Mouse (Mus musculus) heart, postnatal 36 days (tissue): ENCODE measurements around the gene Ccdc6. TPM values are rescaled to one million over a fixed set of nuclear protein-coding genes. Genes with fewer than 3 reads are reported as not detected.

Experiments used
- DNase-seq, 2 experiments: peaks; one replicate each; pipeline ENCODE4 v3.0.0; 2021 to 2022
- intact Hi-C: fragments of 180-260 bp; cut with DNase I; formaldehyde crosslinking; loops from one replicate; pipeline ENCODE4 v1.15.1; 2025
- total RNA-seq, 2 experiments: library from RNA; stranded (reverse); gene quantifications; 2 replicates each; pipeline ENCODE4 v1.2.3; 2021

Gene Ccdc6
- total RNA-seq, 2 experiments from 2014 or later: 27.7 to 29.3 TPM

GRCm38 (mm10) chr10:70160811-70161210 is 63.9 kb downstream of the Ccdc6 start:
- intact Hi-C loops: no loop called here

GRCm38 (mm10) chr10:70161504-70161903 is 64.6 kb downstream of the Ccdc6 start:
- no peak for DNase-seq
- intact Hi-C loops: no loop called here

More at GRCm38 (mm10) chr10:70160811-70161210, 63.9 kb downstream of the Ccdc6 start:
- no peak for DNase-seq

DNA sequence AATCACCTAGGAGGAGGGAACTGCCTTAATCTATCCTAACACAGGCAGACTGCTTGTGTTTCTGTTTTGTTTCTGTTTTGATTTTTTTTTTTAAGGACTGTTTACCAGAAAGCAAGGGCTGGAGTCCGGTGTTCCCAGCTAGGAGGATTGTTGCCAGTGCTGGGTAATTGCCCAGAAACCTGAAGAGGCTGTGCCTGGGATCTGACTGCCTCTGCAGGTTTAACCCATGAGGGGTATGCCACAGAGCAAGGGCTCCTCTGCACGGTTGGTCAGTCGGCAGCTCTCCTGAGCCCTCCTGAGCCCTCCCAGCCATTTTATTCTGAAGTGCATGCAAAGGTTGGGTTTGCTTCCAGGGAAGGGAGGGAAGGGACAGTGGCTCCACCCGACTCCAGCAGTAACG is 66.8 kb downstream of the Ccdc6 start:
- DNase-seq: no peak
- intact Hi-C loops: no loop called here

GRCm38 (mm10) chr10:70165877-70166276 is 69.0 kb downstream of the Ccdc6 start:
- intact Hi-C loops: loop anchor here (1.0 to 2.0 kb wide), 2 partner anchors 69 to 145 kb away; partner anchors contain the start of gene Ccdc6
- DNase-seq: no peak

DNA sequence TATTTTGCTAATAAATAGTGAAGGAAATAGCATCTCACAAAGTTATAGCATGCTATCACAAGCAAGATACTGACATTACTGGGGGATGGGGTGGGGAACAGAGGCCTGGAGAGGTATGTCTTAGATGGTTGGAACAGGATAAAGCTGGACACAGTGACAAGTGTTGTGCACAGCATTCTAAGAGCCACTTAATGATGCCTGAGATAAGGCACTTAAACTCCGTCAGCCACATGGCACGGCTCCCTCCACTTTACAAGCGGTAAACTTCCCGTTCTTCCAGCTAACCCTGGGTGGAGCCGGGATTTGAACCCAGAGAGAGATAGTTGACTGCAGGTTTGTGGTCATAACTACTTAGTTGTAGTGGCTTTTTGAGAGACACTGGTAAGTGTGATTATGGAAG is 69.5 kb downstream of the Ccdc6 start:
- no peak for DNase-seq
- intact Hi-C loops: loop anchor here (2.0 kb wide), 1 partner anchor 70 kb away; the partner anchor contains the start of gene Ccdc6

DNA sequence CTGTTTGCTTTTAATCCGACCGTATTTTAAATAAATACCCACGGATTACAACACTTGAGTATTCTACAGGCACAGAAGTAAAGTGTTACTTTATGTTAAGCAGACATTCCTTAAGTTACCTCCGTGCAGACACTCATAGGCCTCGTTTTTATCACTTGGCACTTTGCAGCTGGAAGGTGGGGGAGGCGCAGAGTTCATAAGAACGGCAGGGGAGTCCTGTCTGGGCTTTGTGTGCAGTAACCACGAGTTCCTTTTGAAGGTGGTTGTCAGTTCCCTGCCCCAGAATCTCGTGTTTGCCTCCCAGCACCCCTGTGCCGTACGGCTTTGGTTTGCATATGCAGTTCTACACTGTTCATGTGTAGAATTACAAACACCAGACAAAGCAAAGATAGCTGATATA is 70.7 kb downstream of the Ccdc6 start:
- intact Hi-C loops: loop anchor here (2.0 kb wide), 1 partner anchor 71 kb away; the partner anchor contains the start of gene Ccdc6
- DNase-seq: no peak

- intact Hi-C loops: no loop called here
- no peak for DNase-seq
These were observed 71.5 kb downstream of the Ccdc6 start for GRCm38 (mm10) chr10:70168396-70168795.

DNA sequence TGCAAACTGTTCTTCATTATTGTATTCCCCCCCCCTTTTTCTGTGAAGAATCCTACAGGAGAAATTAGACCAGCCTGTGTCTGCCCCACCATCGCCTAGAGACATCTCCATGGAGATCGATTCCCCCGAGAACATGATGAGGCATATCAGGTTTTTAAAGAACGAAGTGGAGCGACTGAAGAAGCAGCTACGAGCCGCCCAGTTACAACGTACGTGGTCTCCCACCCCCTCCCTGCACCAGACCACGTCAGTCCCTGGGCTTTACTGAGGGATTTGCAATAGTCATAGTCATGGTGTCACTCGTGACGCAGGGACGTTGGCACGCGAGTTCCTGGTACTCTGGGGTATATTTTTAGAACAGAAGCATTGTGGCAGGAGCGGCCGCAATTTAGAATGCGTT is 72.1 kb downstream of the Ccdc6 start:
- no peak for DNase-seq
- intact Hi-C loops: no loop called here

DNA sequence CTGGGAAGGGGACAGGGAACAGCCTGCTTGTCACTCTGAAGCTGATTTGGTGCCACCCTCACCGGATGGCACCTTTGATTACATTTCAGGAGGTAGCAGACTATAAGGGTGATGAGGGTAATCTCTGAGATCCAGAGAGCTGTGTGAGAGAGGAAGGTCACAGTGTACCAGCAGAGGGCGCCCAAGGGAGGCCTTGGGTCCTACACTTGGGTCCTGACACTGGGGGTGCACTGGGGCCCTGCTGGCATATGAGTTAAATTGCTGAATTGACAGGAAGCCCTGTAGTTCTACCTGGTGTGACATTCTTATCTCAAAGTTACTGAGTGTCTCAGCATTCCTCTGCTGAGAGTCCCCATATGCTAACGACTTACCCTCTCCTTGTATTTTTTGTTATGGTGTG is 76.4 kb downstream of the Ccdc6 start:
- intact Hi-C loops: loop anchor here (2.0 kb wide), 1 partner anchor 123 kb away; no protein-coding TSS in a partner anchor
- peak; percentile 70 to 80 for DNase-seq

DNA sequence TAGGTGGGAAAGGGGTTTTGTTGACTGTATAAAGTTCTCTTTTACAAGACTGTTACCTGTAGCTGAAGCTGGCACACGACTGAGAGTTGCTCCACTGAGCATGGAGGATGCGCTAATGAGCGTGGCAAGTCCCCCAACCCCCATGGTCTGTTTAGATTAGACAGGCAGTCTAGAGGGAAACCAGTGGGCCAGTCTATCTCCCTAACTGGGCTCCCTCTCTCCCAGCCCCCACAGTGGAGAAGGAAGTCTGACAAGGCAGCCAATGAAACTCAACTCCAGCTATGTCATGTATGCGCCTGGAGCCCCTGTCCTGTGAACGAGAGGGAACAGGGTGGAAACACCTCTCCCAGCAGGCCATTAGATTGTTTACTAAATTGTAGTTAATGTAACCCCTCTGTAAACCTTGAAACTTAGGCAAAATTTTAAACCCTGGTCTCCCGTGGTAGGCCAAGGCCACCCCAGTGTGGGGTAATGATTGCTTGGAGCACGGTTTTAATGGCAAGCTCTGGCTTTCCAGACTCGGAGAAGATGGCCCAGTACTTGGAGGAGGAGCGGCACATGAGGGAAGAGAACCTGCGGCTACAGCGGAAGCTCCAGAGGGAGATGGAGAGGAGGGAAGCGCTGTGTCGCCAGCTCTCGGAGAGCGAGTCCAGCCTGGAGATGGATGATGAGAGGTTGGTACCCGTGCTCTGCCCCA is 77.7 kb downstream of the Ccdc6 start:
- no peak for DNase-seq
- intact Hi-C loops: no loop called here

DNA sequence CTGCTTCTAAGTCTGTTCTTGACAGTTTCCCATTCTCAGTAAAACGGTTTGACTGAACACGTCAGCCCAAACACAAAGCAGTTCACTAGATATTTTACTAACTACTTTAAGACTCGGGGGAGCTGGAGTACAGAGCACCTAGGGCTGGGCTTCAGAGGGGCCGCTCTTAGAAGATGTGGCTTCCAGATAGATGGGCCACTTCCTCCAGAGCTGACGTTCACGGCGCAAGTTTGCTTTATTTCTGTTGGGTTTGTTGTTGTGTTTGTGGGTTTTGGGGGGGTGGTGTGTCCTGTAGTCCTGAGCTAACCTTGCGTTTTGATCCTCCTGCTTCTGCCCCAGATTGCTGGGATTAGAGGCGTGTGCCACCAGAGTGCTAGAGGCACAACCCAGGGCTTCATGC is 83.8 kb downstream of the Ccdc6 start:
- no peak for DNase-seq
- intact Hi-C loops: no loop called here

- no peak for DNase-seq
- intact Hi-C loops: no loop called here
These were observed 84.5 kb downstream of the Ccdc6 start for GRCm38 (mm10) chr10:70181279-70181972.

DNA sequence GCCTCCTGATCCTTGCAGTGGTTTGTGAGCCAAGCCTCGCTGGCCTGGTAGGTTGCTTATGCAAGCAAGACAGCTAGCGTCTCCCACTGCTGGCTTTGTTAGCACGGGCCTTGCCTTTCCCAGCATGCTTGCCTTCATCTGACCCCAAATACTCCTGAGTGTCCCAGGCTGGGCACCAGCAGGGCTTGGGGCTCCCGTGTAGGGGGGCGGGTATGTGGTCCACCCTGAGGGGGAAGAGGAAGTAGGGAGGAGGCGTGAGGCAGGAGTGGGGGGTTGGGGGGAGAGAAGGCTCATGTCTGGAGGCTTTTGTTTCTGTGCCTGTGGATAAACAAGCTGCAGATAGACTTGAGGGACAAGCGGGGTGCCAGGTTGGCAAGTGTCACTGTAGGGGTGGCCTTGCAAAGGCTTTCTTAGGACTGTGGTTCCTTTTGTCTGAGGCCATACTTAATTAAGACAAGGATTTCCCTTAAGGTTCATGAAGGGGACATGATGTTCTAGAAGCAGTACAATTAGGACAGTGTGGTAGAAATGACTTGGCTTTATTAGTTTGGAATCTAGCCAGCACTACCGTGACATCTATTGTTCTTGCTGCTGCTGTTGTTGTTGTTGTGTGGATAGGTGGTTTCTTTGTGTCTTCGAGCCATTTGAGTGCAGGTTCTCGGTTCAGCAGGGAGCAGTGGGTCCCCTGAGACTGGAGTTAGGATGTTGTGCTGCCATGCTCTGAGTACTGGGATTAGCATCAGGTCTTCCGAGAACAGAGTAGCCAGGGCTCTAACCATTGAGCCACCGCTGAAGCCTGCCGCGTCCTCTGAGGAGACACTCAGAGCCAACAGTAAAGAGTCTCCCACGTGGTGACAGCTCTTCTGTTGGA is 86.5 kb downstream of the Ccdc6 start:
- peak; percentile 38 to 57 for DNase-seq
- intact Hi-C loops: no loop called here

DNA sequence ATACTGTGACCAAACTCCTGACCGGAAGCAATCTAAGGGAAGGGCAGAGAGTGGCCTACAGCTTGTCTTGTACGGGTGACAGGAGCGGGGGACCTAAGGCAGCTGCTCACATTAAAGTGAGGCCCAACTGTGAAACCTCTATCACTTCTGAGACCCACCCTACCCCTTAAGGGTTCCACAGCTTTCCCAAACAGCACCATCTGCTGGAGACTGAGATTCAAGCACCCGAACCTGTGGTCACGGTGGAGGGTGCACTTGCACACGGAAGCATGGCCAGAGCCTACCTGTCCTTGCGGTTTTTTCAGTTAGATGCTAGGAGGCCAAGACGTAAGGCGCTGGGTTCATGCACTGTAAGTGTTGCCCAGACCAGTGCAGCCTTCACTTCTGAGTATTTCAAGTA is 89.2 kb downstream of the Ccdc6 start:
- intact Hi-C loops: loop anchor here (5.0 kb wide), 2 partner anchors 89 to 164 kb away; partner anchors contain the start of gene Ccdc6
- peak; percentile 45 to 50 for DNase-seq

DNA sequence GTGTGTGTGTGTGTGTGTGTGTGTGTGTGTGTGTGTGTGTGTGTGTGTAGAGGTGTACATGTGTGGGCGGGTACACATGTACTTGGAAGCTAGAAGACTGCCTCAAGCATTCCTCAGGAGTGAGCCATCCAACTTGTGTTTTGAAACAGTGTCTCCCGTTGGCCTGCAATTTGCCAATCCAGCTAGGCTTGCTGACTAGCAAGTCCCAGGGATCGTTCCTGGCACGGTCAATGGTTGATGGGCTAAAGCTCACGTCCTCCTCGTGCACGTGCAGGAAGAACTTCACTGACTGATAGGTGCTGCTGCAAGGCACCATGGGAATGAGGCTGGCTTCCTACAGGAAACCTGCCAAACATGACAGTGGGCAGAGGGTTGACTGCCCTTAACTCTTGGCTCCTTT is 89.7 kb downstream of the Ccdc6 start:
- intact Hi-C loops: loop anchor here (5.0 kb wide), 2 partner anchors 89 to 164 kb away; partner anchors contain the start of gene Ccdc6
- DNase-seq: no peak

DNA sequence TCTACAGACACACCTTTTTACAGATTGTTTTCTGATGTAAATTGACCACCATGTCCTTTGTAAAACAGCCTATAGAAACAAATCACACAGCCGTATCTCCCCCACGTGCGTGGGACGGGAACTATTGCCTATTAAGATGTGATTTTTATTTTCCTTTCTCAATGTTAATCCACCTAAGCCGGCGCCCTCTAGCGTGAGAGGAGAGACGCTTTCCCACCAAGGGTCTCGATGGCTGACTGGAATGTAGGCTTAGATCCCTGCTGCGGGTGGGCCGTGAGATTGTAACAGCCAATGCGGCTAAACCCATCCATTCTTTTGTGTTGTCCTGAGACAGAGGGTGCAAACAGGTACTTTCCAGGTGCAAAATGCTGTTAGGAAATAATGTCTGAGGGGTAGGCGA is 92.9 kb downstream of the Ccdc6 start:
- intact Hi-C loops: loop anchor here (5.0 kb wide), 2 partner anchors 93 to 168 kb away; partner anchors contain the start of gene Ccdc6

DNA sequence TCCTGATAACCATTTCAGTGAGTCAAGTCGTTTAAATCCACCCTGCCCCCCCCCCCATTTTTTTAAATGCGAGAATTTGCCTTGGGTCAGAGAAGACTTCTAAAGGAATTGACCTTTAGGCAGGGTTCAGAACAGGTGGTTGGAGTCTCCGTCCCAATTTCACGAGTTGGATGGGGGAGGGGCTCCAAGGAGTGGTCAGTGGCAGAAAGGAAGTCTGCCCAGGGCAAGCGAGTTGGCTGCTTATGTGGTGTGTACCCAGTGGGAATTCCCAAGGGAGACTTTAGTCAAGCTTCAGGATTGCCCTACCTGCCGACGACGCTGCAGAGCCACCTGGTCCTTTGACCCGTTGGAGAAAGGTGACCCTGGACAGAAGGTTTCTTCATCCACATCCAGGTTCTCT is 97.4 kb downstream of the Ccdc6 start:
- DNase-seq: no peak
- intact Hi-C loops: no loop called here

More for the DNA sequence above, 92.9 kb downstream of the Ccdc6 start:
- no peak for DNase-seq

GRCm38 (mm10) chr10:70195279-70195678 is 98.4 kb downstream of the Ccdc6 start:
- no peak for DNase-seq
- intact Hi-C loops: loop anchor here (1.0 to 5.0 kb wide), 2 partner anchors 52 to 102 kb away; partner anchors contain the start of gene Slc16a9

DNA sequence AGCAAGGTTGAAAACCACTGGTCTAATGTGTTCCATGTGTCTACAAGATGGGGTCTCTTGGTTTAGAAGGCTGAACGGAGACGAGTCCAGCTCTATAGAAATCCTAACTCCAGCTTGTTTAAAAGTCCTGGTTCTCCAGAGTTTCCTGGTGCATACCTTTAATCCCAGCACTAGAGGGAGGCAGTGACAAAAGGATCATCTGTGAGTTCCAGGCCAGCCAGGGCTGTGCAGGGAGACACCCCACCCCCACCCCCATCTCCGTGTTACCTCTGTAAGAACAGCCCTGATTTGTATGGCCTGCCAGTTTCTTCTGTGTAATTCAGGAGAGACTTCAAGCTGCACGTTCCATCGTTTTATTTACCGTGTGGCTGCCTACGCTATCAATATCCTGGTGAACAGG is 98.9 kb downstream of the Ccdc6 start:
- no peak for DNase-seq
- intact Hi-C loops: loop anchor here (1.0 to 5.0 kb wide), 2 partner anchors 52 to 102 kb away; partner anchors contain the start of gene Slc16a9

DNA sequence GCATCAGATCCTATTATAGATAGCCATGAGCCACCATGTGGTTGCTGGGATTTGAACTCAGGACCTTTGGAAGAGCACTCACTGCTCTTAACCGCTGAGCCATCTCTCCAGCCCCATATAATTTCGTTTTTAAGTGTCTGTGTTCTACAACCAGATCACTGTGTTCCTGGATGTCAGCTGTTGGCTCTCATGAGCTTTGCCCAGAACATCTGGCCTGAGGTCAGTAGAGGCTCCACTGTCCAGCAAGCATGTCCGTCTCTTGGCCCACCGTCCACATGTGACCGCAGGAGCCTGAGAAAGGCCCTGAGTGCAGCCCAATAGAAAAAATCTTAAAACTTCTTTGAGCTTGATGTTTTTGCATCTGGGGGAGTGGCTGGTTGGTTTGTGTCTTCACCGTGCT is 99.7 kb downstream of the Ccdc6 start:
- peak; percentile 33 to 35 for DNase-seq
- intact Hi-C loops: loop anchor here (5.0 kb wide), 1 partner anchor 51 kb away; the partner anchor contains the start of gene Slc16a9
